ENCODE assay signal across 19 mouse cellular contexts in the genomic region with DNA sequence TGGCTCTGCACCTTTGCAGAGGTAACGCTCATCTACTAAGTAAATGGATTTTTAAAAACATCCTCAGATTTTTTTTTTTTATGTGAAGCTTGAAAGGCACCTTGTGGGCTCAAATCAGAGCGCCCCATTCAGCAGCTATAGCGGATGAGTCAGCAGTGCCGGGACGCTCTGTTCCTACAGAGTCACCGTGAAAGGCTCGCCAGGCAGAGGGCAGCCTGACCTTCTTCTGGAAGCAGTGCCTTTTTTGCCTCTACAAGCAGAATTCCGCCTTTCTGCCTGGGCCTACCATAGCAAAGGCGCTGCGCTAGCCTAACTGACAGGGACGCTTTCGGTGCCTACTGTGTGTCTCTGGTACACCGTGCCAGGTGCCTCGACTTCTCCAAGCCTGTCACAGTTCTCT. TPM values are rescaled to one million over a fixed set of nuclear protein-coding genes. Genes with fewer than 3 reads are reported as not detected.
A peak's percentile ranks its signal among the peaks of the same experiment; 100 is the strongest.
DNase-seq lines count a peak whose midpoint lies in the region; ATAC-seq and TF ChIP-seq lines count a peak whose summit lies in the region.
"Had no signal": no experiment of that assay in that cellular context is flagged by ENCODE, and none has a peak within 500 bp of the region (broad histone marks: within the 10 kb centered on the region; RNA-seq: fewer than 3 reads in every experiment).

No protein-coding gene starts in this region.

- 0 out of 2 replicates have a peak, but pooled peaks have one; percentile 45 for ATAC-seq in heart, embryonic 15.5 days (replicated peaks; ENCODE audit: insufficient number of reproducible peaks, insufficient read depth, low FRiP score, low read depth)
- no peak for ATAC-seq in midbrain, postnatal 0 days (ENCODE audit: low FRiP score)
- no peak for ATAC-seq in midbrain, embryonic 16.5 days
- ATAC-seq: inflammation-experienced regulatory T-cells, adult 6 months; liver, embryonic 12.5 days; midbrain, embryonic 13.5 days had no signal

- H3K36me3 ChIP-seq in heart, embryonic 15.5 days: no peaks in the 10 kb centered on the region
- H3K36me3 ChIP-seq in midbrain, postnatal 0 days (ENCODE audit: insufficient read depth, low read length): no peaks in the 10 kb centered on the region
- no peaks in the 10 kb centered on the region for H3K36me3 ChIP-seq in midbrain, embryonic 16.5 days (ENCODE audit: control insufficient read depth, insufficient read depth, low read length)
- H3K36me3 ChIP-seq: G1E; liver, embryonic 12.5 days; lung, embryonic 15.5 days had no signal

- H3K27me3 ChIP-seq in heart, embryonic 15.5 days: peaks cover 4% of the 10 kb centered on the region; the same call in 1 of the 2 replicates
- H3K27me3 ChIP-seq in midbrain, postnatal 0 days (ENCODE audit: insufficient read depth, low read length): no peaks in the 10 kb centered on the region
- H3K27me3 ChIP-seq in midbrain, embryonic 16.5 days (ENCODE audit: control insufficient read depth, insufficient read depth, low read depth, low read length): no peaks in the 10 kb centered on the region
- H3K27me3 ChIP-seq: liver, embryonic 12.5 days; lung, embryonic 15.5 days; midbrain, embryonic 13.5 days had no signal

- DNase-seq in heart, adult 8-10 months (ENCODE audit: low spot score): no peak
- peak; percentile 22 for DNase-seq in midbrain, postnatal 0 days (ENCODE audit: low spot score)
- peak; percentile 67 for DNase-seq in adrenal gland, postnatal 14 days
- DNase-seq in telencephalon, adult 2 months (ENCODE audit: low read depth, low spot score): peak; percentile 27
- DNase-seq in thymus, adult 18-20 months: no peak
- DNase-seq: cerebellum, adult 9-11 months; gastrocnemius, postnatal 14 days; thymus, postnatal 36 days had no signal

- no peak overlapping the region for H3K27ac ChIP-seq in heart, embryonic 15.5 days
- no peak overlapping the region for H3K27ac ChIP-seq in midbrain, postnatal 0 days (ENCODE audit: low read depth, low read length)
- no peak overlapping the region for H3K27ac ChIP-seq in midbrain, embryonic 16.5 days (ENCODE audit: low read length)
- H3K27ac ChIP-seq: embryonic facial prominence, embryonic 10.5 days; limb, embryonic 10.5 days; liver, embryonic 12.5 days; lung, embryonic 15.5 days; midbrain, embryonic 13.5 days had no signal

- H3K4me1 ChIP-seq in heart, embryonic 15.5 days (replicated peaks): 0 out of 2 replicates have a peak, but pooled peaks cover 3% of the 10 kb centered on the region
- H3K4me1 ChIP-seq in midbrain, postnatal 0 days (ENCODE audit: insufficient read depth, low read length): no peaks in the 10 kb centered on the region
- H3K4me1 ChIP-seq in midbrain, embryonic 16.5 days (ENCODE audit: control insufficient read depth, insufficient read depth, low read length): peaks cover 2% of the 10 kb centered on the region
- H3K4me1 ChIP-seq: liver, embryonic 12.5 days had no signal

- no peak overlapping the region for H3K9ac ChIP-seq in heart, embryonic 15.5 days
- no peak overlapping the region for H3K9ac ChIP-seq in midbrain, postnatal 0 days (replicated peaks; ENCODE audit: low read length, poor library complexity, severe bottlenecking)
- no peak overlapping the region for H3K9ac ChIP-seq in midbrain, embryonic 16.5 days (ENCODE audit: low read depth, low read length)
- H3K9ac ChIP-seq: liver, embryonic 12.5 days; lung, embryonic 15.5 days; midbrain, embryonic 13.5 days had no signal

- 70% methylated on average over 14 of the region's 14 CpGs for WGBS in heart, embryonic 15.5 days
- WGBS in midbrain, postnatal 0 days: 79% methylated on average over 14 of the region's 14 CpGs
- 85% methylated on average over 14 of the region's 14 CpGs for WGBS in midbrain, embryonic 16.5 days

- no peak overlapping the region for H3K4me2 ChIP-seq in heart, embryonic 15.5 days
- no peak overlapping the region for H3K4me2 ChIP-seq in midbrain, postnatal 0 days (ENCODE audit: low read depth, low read length, poor library complexity, severe bottlenecking)
- H3K4me2 ChIP-seq in midbrain, embryonic 16.5 days (ENCODE audit: low read length): no peak overlapping the region
- H3K4me2 ChIP-seq: liver, embryonic 12.5 days; lung, embryonic 15.5 days; midbrain, embryonic 13.5 days had no signal

- no peak for TF ChIP-seq CTCF in midbrain, postnatal 0 days (IDR thresholded peaks at IDR 0.05)

- H3K4me3 ChIP-seq in heart, embryonic 15.5 days: no peak overlapping the region
- H3K4me3 ChIP-seq in midbrain, postnatal 0 days (ENCODE audit: low read depth, low read length): no peak overlapping the region
- H3K4me3 ChIP-seq in midbrain, embryonic 16.5 days (ENCODE audit: low read depth, low read length): no peak overlapping the region
- H3K4me3 ChIP-seq: embryonic facial prominence, embryonic 10.5 days; erythroblast, embryonic 14.5 days; layer of hippocampus, adult 2 months; limb, embryonic 10.5 days; liver, embryonic 12.5 days; lung, embryonic 15.5 days; midbrain, embryonic 13.5 days had no signal

- no peaks in the 10 kb centered on the region for H3K9me3 ChIP-seq in heart, embryonic 15.5 days (replicated peaks)
- no peaks in the 10 kb centered on the region for H3K9me3 ChIP-seq in midbrain, postnatal 0 days (ENCODE audit: low read length)
- no peaks in the 10 kb centered on the region; the same call in 1 of the 2 replicates for H3K9me3 ChIP-seq in midbrain, embryonic 16.5 days (replicated peaks; ENCODE audit: control insufficient read depth, low read length, poor library complexity, severe bottlenecking)
- H3K9me3 ChIP-seq: G1E; limb, embryonic 10.5 days; liver, embryonic 12.5 days; lung, embryonic 15.5 days had no signal

RNA-seq across cellular contexts. Expression of gene Peli2, which starts 41.8 kb away (rescaled TPM):
- polyA plus RNA-seq in heart, embryonic 15.5 days (2015; fragmentation: Nextera tagmentation; extraction: Ambion mirVana): 2.3 and 5.1 TPM in 2 replicates
- total RNA-seq in heart, adult 8-10 months (2022): 10 to 100 TPM; 19.1 to 22.9 (median 20.8) TPM
- total RNA-seq in midbrain, postnatal 0 days (2014; rRNA removed): 11.5 and 22.3 TPM in 2 replicates
- 5.6 and 6.5 TPM in 2 replicates for polyA plus RNA-seq in midbrain, postnatal 0 days (2015; fragmentation: Nextera tagmentation; extraction: Ambion mirVana)
- polyA plus RNA-seq in midbrain, embryonic 16.5 days (2015; fragmentation: Nextera tagmentation; extraction: Ambion mirVana): 4.6 and 5.0 TPM in 2 replicates
- total RNA-seq in adrenal gland, postnatal 14 days (2021): 25.8 and 33.5 TPM in 2 replicates
- polyA plus RNA-seq: erythroblast, embryonic 14.5 days; G1E had no signal

Comparison
In these comparisons a context has a peak if more than half of its experiments do, and no peak if none do; other contexts are left out.
1. DNase-seq: peak in midbrain, postnatal 0 days (single experiment), adrenal gland, postnatal 14 days (single experiment) and telencephalon, adult 2 months (single experiment); none in heart, adult 8-10 months (single experiment) and thymus, adult 18-20 months (0 of 2).